Mouse (Mus musculus) heart, adult 18-20 months (tissue): ENCODE results near the gene Ikzf5. TPM values are rescaled to one million over a fixed set of nuclear protein-coding genes. Genes with fewer than 3 reads are reported as not detected.

Experiments
- DNase-seq, 2 experiments: peaks; one replicate each; pipeline ENCODE4 v3.0.0; 2021 to 2022; ENCODE audit warnings: mixed read lengths in 1 of 2
- total RNA-seq, 2 experiments: library from RNA; stranded (reverse); gene quantifications; 2 replicates each; pipeline ENCODE4 v1.2.3; 2021

The Ikzf5 gene
- total RNA-seq, 2 experiments from 2014 or later = 29.2 to 37.8 TPM

DNA sequence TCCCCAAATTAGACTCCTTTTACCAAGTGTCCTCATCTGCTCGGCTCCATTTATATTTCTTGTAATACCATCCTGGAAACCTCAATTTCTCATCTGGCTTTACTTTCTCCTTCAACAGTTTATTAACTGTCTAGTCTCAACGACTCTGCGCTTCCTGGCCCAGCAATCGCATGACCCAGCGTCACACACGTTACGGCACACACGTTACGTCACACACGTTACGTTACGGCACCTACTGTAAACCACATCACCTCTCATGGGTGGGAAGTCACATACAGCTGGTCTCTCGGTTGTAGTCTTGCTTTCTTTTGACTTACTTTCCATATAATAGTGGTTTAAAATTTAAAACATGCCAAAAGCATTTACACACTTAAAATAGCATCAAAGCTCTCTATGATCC lies 54.2 kb downstream of the Ikzf5 start:
- no peak for DNase-seq

DNA sequence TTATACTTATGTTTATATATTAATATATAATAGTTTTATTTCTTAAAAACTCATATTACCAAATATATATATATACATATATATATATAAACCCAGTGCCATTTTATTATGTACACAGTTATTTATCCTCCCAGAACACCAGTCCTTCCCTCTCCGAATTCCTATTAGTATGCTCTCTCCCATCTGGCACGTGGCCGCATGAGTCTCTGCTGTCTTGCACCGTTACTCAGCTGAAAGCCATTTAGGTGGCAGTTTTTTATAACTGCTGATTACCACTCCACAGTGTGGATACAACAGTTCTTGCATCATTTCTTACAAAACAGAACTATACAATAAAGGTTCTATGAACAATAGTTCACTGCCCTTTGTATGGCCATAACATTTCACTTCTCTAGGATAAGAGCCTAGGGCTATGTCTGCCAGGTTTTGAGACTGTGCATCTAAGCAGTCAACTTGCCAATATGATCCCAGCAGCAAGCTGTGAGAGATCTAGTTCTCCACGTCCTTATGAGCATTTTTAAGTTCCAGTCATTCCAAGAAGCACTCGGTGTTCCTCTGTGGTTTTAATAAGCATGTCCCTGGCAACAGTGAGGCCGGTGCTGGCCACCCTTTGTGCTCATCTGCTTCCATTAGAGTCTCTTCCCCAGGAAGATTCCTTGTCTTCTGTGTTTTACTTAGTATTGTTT lies 64.3 kb downstream of the Ikzf5 start:
- DNase-seq = no peak

Other genes starting within 250 kb of the Ikzf5 start
- 10 to 100 TPM; 10.3 to 10.7 TPM for gene 5430419D17Rik, start 236.1 kb downstream of the Ikzf5 start, total RNA-seq
- under 1 TPM; 0.21 to 0.42 TPM for gene Cuzd1, start 88.2 kb downstream of the Ikzf5 start, total RNA-seq
- gene Fam24b, start 81.0 kb downstream of the Ikzf5 start, total RNA-seq = not detected
- gene Fam24a, start 76.7 kb downstream of the Ikzf5 start, total RNA-seq = not detected
- gene 2310057M21Rik, start 47.8 kb downstream of the Ikzf5 start, total RNA-seq = 10 to 100 TPM; 15.0 to 17.5 TPM
- 10 to 100 TPM; 46.5 to 52.9 TPM for gene Pstk, start 39.4 kb downstream of the Ikzf5 start, total RNA-seq
- gene Acadsb, start 80 bp upstream of the Ikzf5 start, total RNA-seq = 100 to 1,000 TPM; 223 to 272 TPM
- not detected for gene Hmx3, start 132.3 kb upstream of the Ikzf5 start, total RNA-seq
- not detected for gene Hmx2, start 138.3 kb upstream of the Ikzf5 start, total RNA-seq
- gene Bub3, start 149.7 kb upstream of the Ikzf5 start, total RNA-seq = 10 to 100 TPM; 28.7 to 29.2 TPM